Mouse (Mus musculus) stomach, embryonic 14.5 days (tissue): ENCODE results near the gene Srbd1. TPM values are rescaled to one million over a fixed set of nuclear protein-coding genes. Genes with fewer than 3 reads are reported as not detected.

Experiments
- ATAC-seq: fragments of 200-750 bp; cut with Nextera tagmentation; 2 replicates; pipeline ENCODE4 v1.8.0; 2017; ENCODE audit warnings: low read depth, moderate TSS enrichment; ENCODE audit not compliant: insufficient number of reproducible peaks, insufficient read depth, low FRiP score
- H3K27ac ChIP-seq: fragments of 300-500 bp; sonication (generic); 2 replicates; pipeline ENCODE4 v1.5.1; 2014; ENCODE audit warnings: mild to moderate bottlenecking, low read length, moderate library complexity, mixed read lengths
- H3K27me3 ChIP-seq: fragments of 300-500 bp; sonication (generic); 2 replicates; pipeline ENCODE4 v1.6.1; 2014; ENCODE audit warnings: low read length, control low read depth, mixed read lengths; ENCODE audit not compliant: control insufficient read depth, insufficient read depth
- H3K36me3 ChIP-seq: fragments of 300-500 bp; sonication (generic); 2 replicates; pipeline ENCODE4 v1.6.1; 2014; ENCODE audit warnings: mild to moderate bottlenecking, control low read depth, low read length, moderate library complexity, mixed read lengths; ENCODE audit not compliant: control insufficient read depth, insufficient read depth
- H3K4me1 ChIP-seq: fragments of 300-500 bp; sonication (generic); 2 replicates; pipeline ENCODE4 v1.6.1; 2014; ENCODE audit warnings: low read length, control low read depth, mixed read lengths; ENCODE audit not compliant: control insufficient read depth, insufficient read depth
- H3K4me2 ChIP-seq: fragments of 300-500 bp; sonication (generic); replicated peaks from 2 replicates; pipeline ENCODE4 v1.6.1; 2014; ENCODE audit warnings: low read depth, low read length, control low read depth
- H3K4me3 ChIP-seq: fragments of 300-500 bp; sonication (generic); 2 replicates; pipeline ENCODE4 v1.5.1; 2014; ENCODE audit warnings: low read depth, low read length, control low read depth
- H3K9ac ChIP-seq: fragments of 300-500 bp; sonication (generic); replicated peaks from 2 replicates; pipeline ENCODE4 v1.6.1; 2014; ENCODE audit warnings: low read depth, mild to moderate bottlenecking, control low read depth, low read length, moderate library complexity, mixed read lengths
- H3K9me3 ChIP-seq: fragments of 300-500 bp; sonication (generic); 2 replicates; pipeline ENCODE4 v1.6.1; 2016; ENCODE audit warnings: low read depth, low read length, control low read depth; ENCODE audit not compliant: control insufficient read depth
- WGBS: fragments of 180-500 bp; shearing (Covaris S2); extraction: QIAGEN DNeasy Blood & Tissue Kit; methylation state at CpG from one replicate; pipeline ENCODE4 v1.1.7; 2014; 5-methylcytosine and 5-hydroxymethylcytosine counted together
- polyA plus RNA-seq: library from polyadenylated mRNA; unstranded; fragments of >200 nt; fragmentation: Nextera tagmentation; extraction: Ambion mirVana; gene quantifications from 2 replicates; pipeline ENCODE4 v1.2.1, GENCODE M21; 2014

Gene Srbd1
- polyA plus RNA-seq, 1 experiment from 2014 or later: 10.7 TPM

DNA sequence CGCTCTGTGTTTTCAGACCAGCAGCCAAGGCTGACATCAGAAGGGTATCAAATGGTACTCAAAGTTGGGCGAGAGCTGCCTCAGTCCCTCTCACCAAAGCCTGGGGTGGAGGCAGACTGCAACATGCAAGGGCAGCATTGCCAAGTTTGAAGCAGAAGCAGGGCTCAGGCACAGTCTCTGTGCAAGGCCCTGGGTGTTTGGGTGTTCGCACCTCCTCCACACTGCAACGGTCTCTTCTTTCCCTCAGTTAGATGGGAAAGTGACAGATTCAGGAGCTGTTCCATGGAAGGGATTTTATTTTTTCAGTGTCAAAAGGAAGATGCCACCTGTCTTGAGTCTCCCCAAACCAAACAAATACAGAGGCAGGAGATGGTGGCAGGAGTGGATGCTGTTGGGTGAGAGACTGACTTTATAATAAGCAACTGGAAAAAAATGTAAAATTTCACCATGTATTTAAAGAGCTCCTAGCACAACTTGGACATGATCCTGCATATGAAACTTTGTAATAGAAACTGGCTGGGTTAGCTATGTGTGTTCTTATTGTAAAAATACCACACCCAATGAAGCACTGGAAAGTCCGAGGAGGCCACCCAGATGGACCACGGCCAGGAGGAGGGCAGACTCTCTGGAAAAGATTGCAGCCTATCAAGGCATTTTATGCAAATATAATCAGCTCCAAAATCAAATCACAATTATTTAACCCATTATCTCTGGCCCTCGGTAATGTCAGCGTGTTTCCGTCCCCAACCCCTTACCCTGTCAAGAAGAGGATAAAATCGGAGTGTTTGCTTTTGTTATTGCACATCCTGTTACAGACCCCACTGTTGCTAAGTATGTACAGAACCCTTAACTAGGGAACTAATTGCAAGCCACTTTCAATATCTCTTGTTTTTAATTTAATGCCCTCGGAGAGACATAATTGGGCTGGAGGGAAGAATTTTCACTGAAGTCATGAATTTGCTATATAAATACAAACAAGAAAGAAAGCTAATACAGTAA lies 195.8 kb downstream of the Srbd1 start:
- Histone ChIP-seq H3K27me3 (no peaks in the 10 kb centered on the region), H3K4me3 (no peak overlapping the region), H3K4me2 (no peak overlapping the region), H3K4me1 (peaks cover 4% of the 10 kb centered on the region; the same call in 1 of the 2 replicates), H3K9ac (no peak overlapping the region), H3K36me3 (no peaks in the 10 kb centered on the region), H3K27ac (no peak overlapping the region), H3K9me3 (no peaks in the 10 kb centered on the region)
- 69% methylated on average over 11 of the region's 11 CpGs for WGBS
- no peak for ATAC-seq

- Histone ChIP-seq H3K36me3 (no peaks in the 10 kb centered on the region), H3K9ac (no peak overlapping the region), H3K4me2 (no peak overlapping the region), H3K4me1 (peaks cover 3% of the 10 kb centered on the region; the same call in 1 of the 2 replicates), H3K4me3 (no peak overlapping the region), H3K27me3 (no peaks in the 10 kb centered on the region), H3K27ac (no peak overlapping the region), H3K9me3 (no peaks in the 10 kb centered on the region)
- WGBS: 74% methylated on average over 4 of the region's 4 CpGs
- ATAC-seq: no peak
Observed at GRCm38 (mm10) chr17:85944726-85945125, 200.2 kb downstream of the Srbd1 start.

- no peak overlapping the region for H3K4me2 ChIP-seq
- no peaks in the 10 kb centered on the region for H3K36me3 ChIP-seq
- H3K27me3 ChIP-seq: no peaks in the 10 kb centered on the region
- 72% methylated on average over 12 of the region's 12 CpGs for WGBS
- H3K27ac ChIP-seq: no peak overlapping the region
- no peak overlapping the region for H3K4me3 ChIP-seq
- no peak overlapping the region for H3K9ac ChIP-seq
- peaks cover 3% of the 10 kb centered on the region; the same call in 1 of the 2 replicates for H3K4me1 ChIP-seq
- H3K9me3 ChIP-seq: no peaks in the 10 kb centered on the region
- no peak for ATAC-seq
Observed at GRCm38 (mm10) chr17:85943994-85944640, 200.9 kb downstream of the Srbd1 start.

DNA sequence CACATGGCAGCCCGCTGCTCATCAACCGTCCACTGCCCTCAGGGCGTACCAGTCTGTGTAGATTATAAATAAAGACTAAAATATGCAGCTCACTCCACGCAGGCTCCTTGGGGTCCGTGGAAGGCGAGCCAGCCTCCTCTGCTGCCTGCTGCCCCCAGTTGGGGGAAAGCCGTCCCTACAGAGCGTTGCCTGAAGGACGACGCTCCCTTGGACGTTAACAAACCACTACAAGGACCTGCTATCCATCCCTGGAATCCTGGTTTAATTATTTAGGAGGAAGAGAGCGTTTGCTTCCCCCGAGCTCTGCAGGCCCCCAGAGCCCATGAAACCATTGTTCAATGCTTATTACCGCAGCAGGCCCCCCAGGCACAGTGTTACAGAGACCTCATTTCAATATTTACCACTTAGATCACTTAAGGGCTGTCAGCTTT lies 201.4 kb downstream of the Srbd1 start:
- WGBS: 37% methylated on average over 14 of the region's 14 CpGs
- H3K4me2 ChIP-seq: no peak overlapping the region
- no peaks in the 10 kb centered on the region for H3K36me3 ChIP-seq
- H3K9ac ChIP-seq: no peak overlapping the region
- H3K4me3 ChIP-seq: no peak overlapping the region
- no peaks in the 10 kb centered on the region for H3K27me3 ChIP-seq
- ATAC-seq: no peak
- no peaks in the 10 kb centered on the region for H3K9me3 ChIP-seq
- H3K27ac ChIP-seq: no peak overlapping the region
- H3K4me1 ChIP-seq: peaks cover 3% of the 10 kb centered on the region; the same call in 1 of the 2 replicates

GRCm38 (mm10) chr17:85943071-85943470 lies 201.9 kb downstream of the Srbd1 start:
- H3K4me2 ChIP-seq: no peak overlapping the region

DNA sequence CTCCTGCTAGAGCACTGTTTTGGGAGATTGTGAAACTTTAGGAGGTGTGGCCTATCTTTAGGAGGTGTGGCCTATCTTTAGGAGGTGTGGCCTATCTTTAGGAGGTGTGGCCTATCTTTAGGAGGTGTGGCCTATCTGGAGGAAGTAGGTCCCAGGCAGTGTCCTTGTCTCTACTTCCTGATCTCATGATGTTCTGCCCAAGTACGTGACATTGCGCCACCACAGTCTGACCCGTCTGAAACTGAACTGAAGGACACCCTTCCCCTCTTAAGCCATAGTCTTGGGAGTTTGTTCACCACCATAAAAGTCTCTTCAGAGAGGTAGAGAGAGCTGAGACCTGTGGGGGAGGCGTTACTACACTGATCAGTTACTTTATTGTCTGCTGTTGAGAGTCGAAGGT lies 202.9 kb downstream of the Srbd1 start:
- WGBS: 94% methylated on average over 5 of the region's 5 CpGs
- H3K27me3 ChIP-seq: no peaks in the 10 kb centered on the region
- no peaks in the 10 kb centered on the region for H3K36me3 ChIP-seq
- no peak overlapping the region for H3K4me3 ChIP-seq
- peaks cover 3% of the 10 kb centered on the region; the same call in 1 of the 2 replicates for H3K4me1 ChIP-seq
- H3K27ac ChIP-seq: no peak overlapping the region
- H3K4me2 ChIP-seq: no peak overlapping the region
- no peak for ATAC-seq
- no peaks in the 10 kb centered on the region for H3K9me3 ChIP-seq
- no peak overlapping the region for H3K9ac ChIP-seq

More at GRCm38 (mm10) chr17:85943071-85943470, 201.9 kb downstream of the Srbd1 start:
- Histone ChIP-seq H3K9ac (no peak overlapping the region), H3K27me3 (no peaks in the 10 kb centered on the region), H3K4me1 (peaks cover 3% of the 10 kb centered on the region; the same call in 1 of the 2 replicates), H3K27ac (no peak overlapping the region), H3K9me3 (no peaks in the 10 kb centered on the region), H3K4me3 (no peak overlapping the region), H3K36me3 (no peaks in the 10 kb centered on the region)
- WGBS: 76% methylated on average over 5 of the region's 5 CpGs
- no peak for ATAC-seq

DNA sequence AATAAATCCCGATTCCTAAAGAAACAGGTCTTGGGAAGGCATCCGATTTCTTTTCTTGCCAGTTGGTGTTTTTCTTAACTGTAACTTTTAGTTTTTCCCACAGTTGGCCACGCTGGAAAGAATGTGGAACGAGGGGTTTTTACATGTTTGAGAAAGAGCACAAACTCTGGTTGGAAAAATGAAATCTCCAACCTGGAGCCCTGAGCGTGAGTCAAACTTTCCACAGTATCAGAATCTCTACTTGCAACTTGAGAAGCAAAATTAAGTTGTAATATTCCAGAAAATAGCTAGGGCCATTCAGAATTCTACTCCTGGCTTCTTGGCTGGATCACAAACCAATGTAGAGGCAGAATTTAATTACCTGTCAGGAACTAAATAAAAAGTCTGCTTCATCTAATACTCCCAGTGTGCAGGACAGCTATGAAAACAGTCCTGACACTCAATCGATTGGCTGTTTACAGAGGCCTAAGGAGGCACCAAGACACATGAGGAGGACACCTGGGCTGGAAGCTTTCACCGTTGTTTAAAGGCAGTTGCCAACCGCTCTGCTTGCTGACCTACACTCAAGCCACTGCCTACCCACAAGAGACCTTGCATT lies 203.7 kb downstream of the Srbd1 start:
- Histone ChIP-seq H3K27ac (no peak overlapping the region), H3K4me3 (no peak overlapping the region), H3K4me2 (no peak overlapping the region), H3K36me3 (no peaks in the 10 kb centered on the region), H3K9ac (no peak overlapping the region), H3K9me3 (no peaks in the 10 kb centered on the region), H3K27me3 (no peaks in the 10 kb centered on the region), H3K4me1 (peaks cover 3% of the 10 kb centered on the region; the same call in 1 of the 2 replicates)
- no peak for ATAC-seq
- WGBS: 42% methylated on average over 8 of the region's 8 CpGs

GRCm38 (mm10) chr17:85937131-85937530 lies 207.8 kb downstream of the Srbd1 start:
- Histone ChIP-seq H3K27ac (no peak overlapping the region), H3K4me1 (peaks cover 3% of the 10 kb centered on the region; the same call in 1 of the 2 replicates), H3K36me3 (no peaks in the 10 kb centered on the region), H3K4me3 (no peak overlapping the region), H3K4me2 (no peak overlapping the region), H3K27me3 (no peaks in the 10 kb centered on the region), H3K9ac (no peak overlapping the region), H3K9me3 (no peaks in the 10 kb centered on the region)
- WGBS: 99% methylated on average over 4 of the region's 4 CpGs
- no peak for ATAC-seq
